In genomic region chr5:81088667-81089066, GRCm38 (mm10) we compare ENCODE assay signal across 21 mouse cellular contexts.
A peak's percentile ranks its signal among the peaks of the same experiment; 100 is the strongest.
DNase-seq lines count a peak whose midpoint lies in the region; ATAC-seq and TF ChIP-seq lines count a peak whose summit lies in the region.
"Had no signal": no experiment of that assay in that cellular context is flagged by ENCODE, and none has a peak within 500 bp of the region (broad histone marks: within the 10 kb centered on the region; RNA-seq: fewer than 3 reads in every experiment).

No protein-coding gene starts in this region.

- TF ChIP-seq POLR2A in cortical plate, adult 2 months (IDR thresholded peaks at IDR 0.05; ENCODE audit: extremely low read depth, insufficient read depth, low read length), result no peak

- H3K4me3 ChIP-seq in cortical plate, adult 2 months (ENCODE audit: insufficient read depth, low read length), result no peak overlapping the region

- DNase-seq in frontal cortex, postnatal 10 days (ENCODE audit: low spot score in 2 of 2), result no peak
- peak; percentile 56 for DNase-seq in brain, adult 2 months (ENCODE audit: low read depth, low spot score)
- DNase-seq in telencephalon, adult 2 months (ENCODE audit: low read depth, low spot score), result peak; percentile 49
- no peak for DNase-seq in kidney, adult 9 months
- no peak for DNase-seq in gastrocnemius, postnatal 10 days
- DNase-seq in adrenal gland, postnatal 14 days, result no peak
- DNase-seq: adrenal gland, adult 2 months; adrenal gland, adult 8-10 months; adrenal gland, postnatal 10 days; adrenal gland, postnatal 25 days; adrenal gland, postnatal 36 days; B cell, adult 2 months; cerebellum, adult 11 months; cerebellum, adult 11-12 months; cerebellum, adult 18-20 months; cerebellum, adult 2 months had no signal

- TF ChIP-seq CTCF in cortical plate, adult 2 months (IDR thresholded peaks at IDR 0.05; ENCODE audit: extremely low read depth, insufficient read depth, low read length), result no peak

- H3K4me1 ChIP-seq in cortical plate, adult 2 months (ENCODE audit: control insufficient read depth, insufficient read depth, low read length), result no peaks in the 10 kb centered on the region

- peak; percentile 87 for ATAC-seq in frontal cortex, adult (ENCODE audit: low TSS enrichment)
- ATAC-seq: activated CD4-positive, CD25-positive, alpha-beta regulatory T cell, adult 4 months; CD4-positive, CD25-positive, alpha-beta regulatory T cell, adult 4 months; Patski had no signal

- 0 out of 2 replicates have a peak overlapping the region, but pooled peaks have one; percentile 35 for H3K27ac ChIP-seq in cortical plate, adult 2 months (ENCODE audit: insufficient read depth, low read length)

Comparison
In these comparisons a context has a peak if more than half of its experiments do, and no peak if none do; other contexts are left out.
1. DNase-seq: peak in brain, adult 2 months (single experiment) and telencephalon, adult 2 months (single experiment); none in frontal cortex, postnatal 10 days (0 of 2), kidney, adult 9 months (single experiment), gastrocnemius, postnatal 10 days (single experiment) and adrenal gland, postnatal 14 days (single experiment).